Mouse (Mus musculus) spleen, adult 2 months (tissue): ENCODE results near the gene Reep6.
A peak's percentile ranks its signal among the peaks of the same experiment; 100 is the strongest.

Experiments
- CTCF ChIP-seq: fragments of 200-500 bp; IDR thresholded peaks from 2 replicates; pipeline ENCODE4 v1.5.1; 2011; ENCODE audit warnings: mild to moderate bottlenecking, inconsistent platforms; ENCODE audit not compliant: insufficient read depth, insufficient read length, insufficient replicate concordance; ENCODE audit errors: extremely low read depth
- POLR2A ChIP-seq: fragments of 200-500 bp; IDR thresholded peaks from 2 replicates; pipeline ENCODE4 v1.6.1; 2011; ENCODE audit warnings: low read depth, low read length, inconsistent platforms

- TF ChIP-seq CTCF, result peak; percentile 55; the same call in 1 of the 2 replicates
- peak; percentile 97 for TF ChIP-seq POLR2A
These were observed 37.3 kb upstream of the Reep6 start, which contains the start of gene Rps15 for GRCm38 (mm10) chr10:80292251-80293146.
